Mouse (Mus musculus) erythroblast, embryonic 14.5 days (primary cell): ENCODE measurements around the gene Gid4.

Source experiments
- GATA1 ChIP-seq: IDR thresholded peaks from 2 replicates; pipeline ENCODE4 v1.6.1; 2012; ENCODE audit warnings: low read length, inconsistent platforms, mixed read lengths
- TAL1 ChIP-seq: IDR thresholded peaks from 3 replicates; pipeline ENCODE4 v1.6.1; 2012; ENCODE audit warnings: low read length, inconsistent platforms, mixed read lengths

- TF ChIP-seq GATA1 = no peak
- no peak for TF ChIP-seq TAL1
These were observed 31.0 kb upstream of the Gid4 start for GRCm38 (mm10) chr11:60385946-60386345.
